Mouse (Mus musculus): ENCODE measurements around the gene Pip4k2c.

The Pip4k2c gene

DNA sequence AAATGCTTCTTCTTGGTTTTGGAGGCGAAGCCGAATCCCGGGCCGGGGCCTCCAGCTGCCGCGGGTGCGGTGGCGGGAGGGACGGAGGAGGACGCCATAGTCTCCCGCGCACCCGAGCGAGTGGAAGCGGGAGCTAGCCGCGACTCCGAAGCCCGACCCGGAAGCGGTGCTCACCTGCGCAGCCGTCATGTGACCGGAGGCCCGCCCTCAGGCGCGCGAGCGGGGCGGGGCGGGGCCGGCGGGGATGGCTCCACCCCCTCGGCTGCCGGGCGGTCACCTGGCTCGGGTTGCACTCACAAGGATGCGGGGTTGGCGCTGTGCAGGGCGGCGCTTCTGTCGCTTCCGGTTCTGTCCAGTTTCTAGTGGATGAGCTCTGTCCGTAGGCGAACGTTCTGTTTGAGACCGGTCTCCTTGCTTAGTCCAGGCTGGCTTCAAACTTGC lies at the start of gene Pip4k2c:
Gene Pip4k2c, minus strand, starts transcription at position 172 of the 441 bp plus-strand sequence.
- DNase-seq = peak; percentile 76

DNA sequence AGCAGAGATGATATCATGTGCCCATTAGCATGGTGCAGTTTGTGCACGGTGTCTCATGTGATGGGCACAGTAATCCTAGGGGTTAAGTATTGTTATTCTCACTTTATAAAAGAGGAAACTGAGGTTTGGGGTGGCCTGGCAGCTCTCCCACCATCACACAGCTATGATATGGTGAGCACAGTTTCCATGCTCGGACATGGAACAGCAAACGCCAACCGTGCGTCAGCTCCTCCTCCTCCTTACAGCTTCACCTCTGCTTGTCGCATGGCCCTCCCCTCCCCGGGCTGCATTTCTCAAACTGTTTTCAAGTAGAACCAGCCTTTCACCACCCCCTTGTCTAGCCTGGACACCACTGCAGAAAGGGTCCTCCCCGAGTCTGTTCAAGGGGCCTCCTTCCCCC lies 47.1 kb upstream of the Pip4k2c start:
- DNase-seq = no peak

DNA sequence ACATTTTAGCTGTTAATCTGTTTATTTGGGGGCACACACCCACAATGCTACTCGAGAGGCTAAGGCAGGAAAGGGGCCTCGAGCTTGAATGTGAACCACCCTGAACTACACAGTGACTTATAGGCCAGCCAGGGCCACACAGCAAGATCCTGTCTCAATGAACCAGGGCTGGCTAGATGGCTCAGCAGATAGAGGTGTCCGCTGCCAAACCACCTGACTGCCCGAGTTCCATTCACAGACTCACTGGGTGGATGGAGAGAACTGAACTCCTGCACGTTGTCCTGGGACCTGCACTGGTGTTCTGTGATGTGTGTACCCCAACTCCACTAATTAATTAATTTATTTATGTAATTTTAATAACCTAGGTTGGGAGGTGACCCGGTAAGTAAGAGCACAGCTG lies 46.4 kb upstream of the Pip4k2c start:
- DNase-seq = no peak

DNA sequence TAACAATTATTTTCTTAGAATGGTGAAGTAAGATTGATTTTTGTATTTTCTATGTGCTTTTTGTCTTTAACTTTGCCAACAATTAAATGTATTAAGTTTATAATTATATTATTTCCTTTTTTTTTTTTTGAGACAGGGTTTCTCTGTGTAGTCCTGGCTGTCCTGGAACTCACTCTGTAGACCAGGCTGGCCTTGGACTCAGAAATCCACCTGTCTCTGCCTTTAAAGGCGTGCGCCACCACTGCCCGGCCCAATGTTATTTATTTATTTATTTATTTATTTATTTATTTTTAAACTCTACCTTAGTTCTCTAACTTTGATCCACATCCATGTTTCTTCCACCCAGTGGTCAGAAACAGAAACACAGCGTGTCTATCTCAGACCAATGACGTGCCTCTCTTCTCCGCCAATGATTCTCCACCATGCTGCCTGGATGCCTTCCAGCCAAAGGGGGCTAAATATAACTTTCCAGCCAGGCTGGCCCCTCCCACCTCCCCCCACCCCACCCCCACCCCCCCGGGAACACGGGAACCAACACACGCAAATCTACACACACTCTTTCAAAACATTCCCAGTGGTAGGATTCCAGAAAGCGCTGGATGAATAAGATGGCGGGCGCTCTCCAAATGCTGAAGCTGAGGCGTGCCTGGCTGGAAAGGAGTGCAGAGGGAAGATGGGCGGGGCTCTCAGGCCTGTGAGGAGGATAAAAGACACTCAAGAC lies 44.4 kb upstream of the Pip4k2c start:
- peak; percentile 46 for DNase-seq

DNA sequence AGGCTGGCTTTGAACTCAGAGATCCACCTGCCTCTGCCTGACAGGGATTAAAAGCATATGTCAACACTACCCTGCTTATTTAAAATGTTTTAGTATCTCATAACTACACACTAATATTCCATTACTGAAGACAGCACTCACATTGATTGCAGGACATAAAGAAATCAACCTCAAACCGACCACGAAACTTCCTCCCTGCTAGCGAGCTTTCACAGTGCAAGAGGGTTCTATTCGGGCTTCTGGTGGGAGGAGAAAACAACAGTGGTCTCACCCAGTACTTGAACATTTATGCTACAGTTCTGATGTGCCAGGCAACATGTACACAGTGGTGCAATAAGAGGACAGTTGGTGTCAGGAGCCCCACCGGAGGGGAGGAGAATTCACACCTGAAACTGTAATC lies 39.4 kb upstream of the Pip4k2c start:
- no peak for DNase-seq

DNA sequence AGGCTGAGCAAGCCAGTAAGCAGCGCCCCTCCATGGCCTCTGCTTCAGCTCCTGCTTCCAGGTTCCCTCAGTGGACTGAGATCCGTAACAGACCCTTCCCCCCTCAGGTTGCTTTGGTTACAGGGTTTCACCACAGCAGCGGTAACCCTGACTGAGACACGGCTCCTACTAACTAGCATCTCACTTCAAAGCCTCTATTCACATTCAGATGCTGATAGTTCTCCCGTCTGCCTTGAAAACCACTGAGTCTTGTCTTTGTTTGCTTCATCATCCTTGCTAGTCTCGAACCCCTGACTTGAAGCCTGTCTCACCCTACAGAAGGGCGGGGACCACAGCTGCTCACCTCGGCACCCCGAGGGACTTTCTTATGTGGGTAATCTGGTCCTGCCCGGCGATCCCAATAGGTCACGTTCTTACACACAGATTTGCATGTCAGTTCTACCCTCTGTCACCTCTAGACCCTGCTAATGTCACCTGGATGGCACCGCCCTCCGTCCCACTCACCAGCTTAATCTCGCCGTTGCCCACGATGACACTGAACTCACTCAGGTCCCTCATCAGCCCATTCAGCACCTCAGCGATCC lies 26.9 kb upstream of the Pip4k2c start:
- no peak for DNase-seq

DNA sequence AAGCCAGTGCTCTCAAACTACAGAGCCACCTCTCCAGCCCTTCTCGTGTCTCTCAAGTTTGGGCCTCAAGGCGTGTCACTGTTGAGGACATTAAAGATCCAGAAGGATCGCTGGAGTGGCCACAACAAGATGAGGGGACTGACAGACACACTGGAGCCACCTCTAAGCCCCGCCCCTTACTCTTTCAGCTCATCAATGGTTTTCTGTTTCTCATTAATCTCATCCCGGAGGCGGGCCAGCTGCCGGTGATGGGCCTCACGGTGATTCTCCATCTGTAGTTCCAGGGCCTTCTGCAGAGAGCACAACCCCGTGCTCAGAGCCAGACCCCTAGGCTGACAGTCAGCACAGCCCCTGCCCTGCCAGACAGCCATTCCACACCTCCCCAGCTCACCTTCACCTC lies 25.2 kb upstream of the Pip4k2c start:
- DNase-seq = no peak

DNA sequence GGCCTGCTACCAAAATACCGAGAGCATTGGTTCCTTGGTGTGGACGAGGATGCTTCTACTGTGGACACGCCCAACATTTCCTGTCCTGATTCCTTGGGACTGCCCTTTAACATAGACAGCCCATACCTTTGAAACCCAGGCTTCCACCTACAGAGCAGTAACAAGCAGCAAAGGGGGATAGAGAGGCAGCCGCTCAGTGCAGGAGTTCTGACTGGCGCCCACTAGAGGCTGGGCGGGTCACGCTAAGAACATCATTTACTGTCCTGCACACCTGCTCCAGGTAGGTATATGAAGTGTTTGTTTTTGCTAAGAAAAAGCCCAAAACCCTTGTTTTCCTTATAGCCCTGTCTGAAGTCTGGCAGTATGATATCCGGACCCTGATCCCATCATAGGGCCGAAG lies 21.8 kb upstream of the Pip4k2c start:
- no peak for DNase-seq

DNA sequence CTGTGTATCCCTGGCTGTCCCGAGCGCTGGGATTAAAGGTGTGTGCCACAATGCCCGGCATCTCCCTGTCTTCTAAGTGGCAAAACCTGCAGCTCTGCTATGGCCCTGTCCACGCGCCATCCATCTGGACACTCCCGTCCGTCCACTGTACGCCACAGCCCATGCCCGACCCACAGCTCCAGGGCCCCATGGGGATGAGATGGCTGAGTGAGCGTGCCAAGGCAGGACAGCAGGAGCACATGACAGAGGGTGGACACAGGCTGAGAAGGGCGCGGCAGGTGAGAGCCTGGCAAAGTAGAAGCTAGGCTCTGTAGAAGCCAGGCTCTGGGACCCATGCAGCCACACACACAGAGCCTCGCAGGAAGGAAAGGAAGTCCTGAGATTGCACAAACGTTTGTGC lies 20.4 kb upstream of the Pip4k2c start:
- DNase-seq = no peak

DNA sequence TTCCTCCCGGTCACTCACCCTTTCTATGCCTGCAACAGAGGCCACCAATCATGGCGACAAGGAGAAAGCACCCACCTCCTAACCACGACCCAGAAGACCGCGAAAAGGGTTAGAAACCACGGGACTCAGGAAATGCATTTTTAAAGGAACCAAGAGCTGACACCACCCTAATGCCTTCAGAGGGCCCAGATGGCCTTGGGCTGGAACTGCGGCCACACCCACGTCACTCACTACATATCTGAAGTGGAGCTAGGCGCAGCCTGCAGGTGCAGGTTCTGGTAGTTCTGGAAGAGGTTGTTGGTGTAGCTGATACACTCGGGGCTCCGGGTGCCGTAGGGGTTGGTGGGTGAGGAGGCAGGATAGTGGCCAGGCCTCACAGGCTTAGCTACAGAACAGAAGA lies 19.3 kb upstream of the Pip4k2c start:
- DNase-seq = no peak

DNA sequence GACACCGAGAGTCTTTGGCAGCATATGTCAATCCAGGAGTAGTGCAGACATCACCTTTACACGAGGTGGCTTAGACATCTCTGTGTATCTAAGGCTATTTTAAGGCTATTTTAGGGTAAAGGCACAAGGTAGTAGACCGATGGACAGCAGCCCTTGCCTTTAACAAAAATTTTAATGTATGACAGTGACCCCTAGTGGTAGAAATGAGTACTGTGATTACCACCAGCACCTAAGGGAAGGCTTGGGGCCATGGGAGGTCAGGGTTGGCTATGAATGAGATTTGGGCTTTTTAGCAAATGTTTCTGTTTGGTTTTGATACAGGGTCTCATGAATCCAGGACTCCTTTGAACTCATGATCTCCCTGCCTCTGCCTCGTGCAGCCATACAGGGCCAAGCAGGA lies 17.5 kb upstream of the Pip4k2c start:
- DNase-seq = no peak

DNA sequence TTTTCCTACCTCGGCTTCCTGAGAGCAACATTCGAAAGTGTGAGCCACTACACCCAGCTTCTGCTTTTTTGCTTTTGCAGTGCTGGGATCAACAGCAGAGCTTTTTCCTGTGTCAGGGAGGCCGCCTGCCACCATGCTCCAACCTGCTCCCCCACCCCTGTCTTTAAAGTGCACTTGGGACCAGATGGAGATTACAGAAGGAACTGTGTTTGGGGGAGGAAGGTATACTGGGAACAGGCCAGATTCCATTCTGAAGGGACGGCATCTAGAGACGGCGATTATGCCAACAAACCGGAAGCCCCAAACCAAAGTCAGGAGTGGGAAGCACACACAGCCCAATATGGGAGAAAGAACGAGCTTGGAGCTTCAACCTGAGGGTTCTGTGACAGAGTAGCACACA lies 15.8 kb upstream of the Pip4k2c start:
- DNase-seq = no peak

DNA sequence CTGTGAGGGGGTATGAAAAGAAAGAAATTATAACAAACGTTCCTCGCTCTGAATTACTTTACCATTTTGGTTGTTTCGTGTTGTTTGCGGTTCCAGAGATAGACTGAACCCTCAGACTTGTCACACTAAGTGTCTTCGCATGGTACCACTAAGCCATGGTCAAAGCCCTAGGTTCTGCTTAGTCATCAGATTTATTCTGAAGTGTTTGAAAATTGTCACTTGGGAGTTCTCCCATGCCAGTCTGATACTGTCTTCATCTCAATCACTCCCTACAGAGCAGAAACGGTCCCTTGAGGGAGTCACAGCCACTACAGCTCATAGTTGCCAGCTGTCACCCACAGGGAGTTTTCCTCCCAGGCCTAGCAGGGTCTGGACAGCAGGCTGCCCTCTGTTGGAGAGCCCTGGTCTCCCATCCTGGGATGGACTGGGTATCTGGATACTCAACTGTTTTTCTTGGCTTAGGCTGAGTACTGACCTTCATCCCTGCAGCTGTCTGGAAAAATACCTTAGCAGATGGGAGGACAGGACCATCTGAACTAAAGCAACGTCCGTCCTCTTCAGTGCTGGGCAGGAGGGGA lies 15.0 kb upstream of the Pip4k2c start:
- DNase-seq = no peak

DNA sequence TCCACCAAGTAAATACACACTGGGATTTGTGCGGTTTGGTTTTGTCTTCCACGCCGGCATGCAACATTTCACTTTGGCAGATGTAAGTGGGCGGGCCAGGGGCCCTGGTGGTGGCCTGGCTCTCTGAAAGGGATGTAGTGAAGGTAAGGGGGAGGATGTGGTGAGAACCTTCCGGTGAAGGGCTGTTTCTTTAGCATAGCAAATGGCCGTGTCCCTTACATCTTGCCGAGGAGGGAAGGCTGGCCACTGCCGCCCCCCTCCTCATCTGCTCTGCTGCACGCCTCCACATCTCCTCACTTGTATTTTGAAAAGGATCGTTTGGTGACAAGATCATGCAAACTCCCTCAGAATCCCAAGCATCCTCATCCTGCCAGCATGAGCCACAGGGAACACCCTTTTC lies 14.3 kb upstream of the Pip4k2c start:
- no peak for DNase-seq

DNA sequence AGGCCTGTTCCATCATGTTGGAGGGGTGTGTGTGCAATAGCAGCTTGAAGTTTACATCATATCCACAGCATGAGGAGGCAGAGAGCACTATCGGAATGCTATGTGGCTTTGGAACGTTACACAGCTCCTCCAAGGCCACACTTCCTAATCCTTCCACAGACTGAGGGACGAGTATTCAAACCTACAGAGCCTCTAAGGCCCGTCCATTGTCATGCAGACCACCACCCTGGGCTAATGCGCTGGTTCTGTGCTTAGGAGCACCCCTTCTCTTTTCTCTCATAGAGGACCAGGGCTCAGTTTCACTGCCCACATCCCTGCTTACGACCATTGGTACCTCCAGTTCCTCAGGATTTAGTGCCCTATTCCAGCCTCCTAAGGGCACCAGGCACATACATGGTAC lies 13.8 kb upstream of the Pip4k2c start:
- DNase-seq = no peak

DNA sequence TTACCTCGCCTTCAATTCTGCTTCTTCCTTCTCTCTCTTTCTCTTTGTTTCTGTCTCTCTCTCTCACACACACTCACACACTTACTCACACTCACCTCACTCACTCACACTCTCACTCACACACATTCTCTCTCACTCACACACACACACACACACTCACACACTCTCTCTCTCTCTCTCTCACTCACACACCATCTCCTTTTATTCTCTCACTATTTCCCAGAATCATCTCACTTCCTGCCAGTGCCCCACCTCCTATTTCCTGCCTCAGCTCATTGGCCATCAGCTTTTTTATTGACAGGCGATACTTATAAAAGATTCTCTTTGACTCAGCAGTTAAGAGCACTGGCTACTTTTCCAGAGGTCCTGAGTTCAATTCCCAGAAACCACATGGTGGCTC lies 7.0 kb upstream of the Pip4k2c start:
- no peak for DNase-seq

DNA sequence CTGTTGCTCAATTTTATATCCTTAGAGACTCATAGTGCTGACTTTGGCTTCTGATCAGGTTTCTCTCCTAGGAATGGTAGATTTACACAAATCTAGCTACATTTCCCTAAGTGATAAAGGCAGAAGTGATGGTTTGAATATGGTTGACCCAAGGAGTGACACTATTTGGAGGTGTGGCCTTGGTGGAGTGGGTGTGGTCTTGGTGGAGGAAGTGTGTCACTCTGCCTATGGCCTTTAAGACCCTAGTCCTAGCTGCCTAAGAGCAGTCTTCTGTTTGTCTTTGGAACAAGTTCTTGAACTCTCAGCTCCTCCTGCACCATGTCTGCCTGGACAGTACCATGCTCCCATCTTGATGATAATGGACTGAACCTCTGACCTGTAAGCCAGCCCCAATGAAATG lies 5.8 kb upstream of the Pip4k2c start:
- no peak for DNase-seq

DNA sequence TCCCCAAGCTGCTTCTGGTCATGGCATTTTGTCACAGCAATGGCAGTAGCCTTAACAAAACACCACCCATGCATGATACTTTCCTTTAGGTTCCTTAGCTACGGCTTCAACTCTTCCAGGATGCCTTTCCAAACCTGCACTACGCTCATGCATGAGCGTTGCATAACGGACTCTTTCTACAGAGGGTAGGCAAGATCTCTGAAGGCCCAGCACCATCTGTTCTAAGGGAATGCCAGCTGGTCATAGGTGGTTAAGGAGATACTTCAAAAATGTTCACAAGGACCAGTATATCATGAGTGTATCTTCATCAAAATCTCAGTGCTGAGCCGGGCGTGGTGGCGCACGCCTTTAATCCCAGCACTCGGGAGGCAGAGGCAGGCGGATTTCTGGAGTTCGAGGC lies 5.1 kb upstream of the Pip4k2c start:
- no peak for DNase-seq

DNA sequence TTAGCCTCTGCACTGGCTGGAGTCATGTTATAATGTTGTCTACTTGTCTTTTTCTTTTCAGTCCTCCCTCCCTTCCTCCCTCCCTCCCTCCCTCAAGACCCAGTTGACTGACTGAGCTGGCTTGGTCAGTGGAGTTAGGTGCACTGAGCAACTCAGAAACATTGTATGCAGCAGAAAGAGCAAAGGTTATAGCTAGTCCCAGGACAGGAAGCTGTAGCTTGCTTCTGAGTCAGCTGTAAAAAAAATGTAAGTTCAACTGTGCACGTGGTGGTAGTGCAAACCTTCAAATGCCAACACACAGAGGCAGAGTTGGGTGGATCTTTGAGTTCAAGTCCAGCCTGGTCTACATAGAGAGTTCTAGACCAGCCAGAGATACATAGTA lies 3.0 kb upstream of the Pip4k2c start:
- DNase-seq = no peak

DNA sequence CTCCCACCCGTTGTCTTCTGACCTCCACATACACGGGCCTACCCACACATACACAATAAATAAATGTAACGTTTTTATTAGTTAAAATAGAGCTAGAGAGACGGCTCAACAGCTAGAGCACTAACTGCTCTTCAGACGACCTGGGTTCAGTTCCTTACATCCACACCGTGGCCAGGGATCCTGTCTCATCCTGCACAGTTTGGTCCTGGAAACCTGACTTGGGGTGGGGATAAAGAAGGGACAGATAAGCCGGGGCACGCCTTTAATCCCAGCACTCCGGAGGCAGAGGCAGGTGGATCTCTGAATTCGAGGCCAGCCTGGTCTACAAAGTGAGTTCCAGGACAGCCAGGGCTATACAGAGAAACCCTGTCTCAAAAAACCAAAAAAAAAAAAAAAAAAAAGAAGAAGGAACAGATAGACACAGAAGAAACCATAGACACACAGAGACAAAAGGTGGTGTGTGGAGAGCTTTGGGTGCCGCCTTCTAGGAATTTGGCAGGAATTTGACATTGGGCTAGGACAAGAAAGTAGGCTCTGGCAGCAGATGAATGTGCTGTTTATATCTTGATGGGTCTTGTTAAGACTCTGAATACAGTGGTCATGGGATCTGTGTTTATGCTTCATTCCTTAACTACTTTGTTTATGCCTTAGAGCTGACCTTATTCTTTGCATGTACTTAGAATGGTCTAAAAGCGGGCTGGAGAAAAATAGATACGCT lies 2.5 kb upstream of the Pip4k2c start:
- no peak for DNase-seq

DNA sequence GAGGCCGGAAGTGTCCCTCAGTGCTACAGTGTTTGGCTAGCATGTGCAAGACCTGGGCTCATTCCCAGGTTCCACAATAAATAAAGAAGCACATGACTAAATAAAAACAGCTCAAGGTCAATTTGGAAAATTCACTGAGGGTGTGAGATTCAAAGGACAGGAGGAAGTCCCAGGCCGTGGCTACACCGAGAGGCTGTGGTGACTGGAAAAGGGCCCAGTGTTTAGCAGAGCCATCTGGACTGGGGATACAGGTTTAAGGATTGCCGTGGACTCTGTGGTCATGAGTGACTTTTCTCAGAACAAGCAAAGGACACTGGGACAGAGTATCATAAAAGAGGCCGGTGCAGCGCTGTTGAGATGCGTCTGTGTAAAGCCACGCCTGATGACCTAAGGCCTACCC lies 1.9 kb upstream of the Pip4k2c start:
- no peak for DNase-seq

DNA sequence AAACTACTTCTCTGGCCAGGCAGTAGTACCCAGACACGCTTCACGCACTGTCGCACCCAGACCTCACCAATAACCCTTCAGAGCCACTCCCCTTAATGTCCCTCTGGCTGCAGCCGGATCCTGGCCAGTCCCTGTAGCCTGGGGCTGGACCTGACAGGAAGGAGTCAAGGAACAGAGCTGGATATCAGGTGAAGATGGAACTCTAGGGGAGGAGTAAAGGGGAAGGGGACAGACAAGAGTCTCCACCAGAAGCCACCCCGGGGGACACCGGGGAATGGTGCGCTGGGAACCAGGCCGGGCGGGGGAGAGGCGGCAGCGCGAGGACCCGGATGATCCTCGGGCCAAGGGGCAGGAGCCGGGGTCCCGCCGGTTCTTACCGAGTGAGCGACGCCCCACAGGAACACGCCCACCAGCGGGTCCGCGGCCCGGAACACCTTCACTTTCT lies 402 bp downstream of the Pip4k2c start:
- DNase-seq = peak; percentile 33

DNA sequence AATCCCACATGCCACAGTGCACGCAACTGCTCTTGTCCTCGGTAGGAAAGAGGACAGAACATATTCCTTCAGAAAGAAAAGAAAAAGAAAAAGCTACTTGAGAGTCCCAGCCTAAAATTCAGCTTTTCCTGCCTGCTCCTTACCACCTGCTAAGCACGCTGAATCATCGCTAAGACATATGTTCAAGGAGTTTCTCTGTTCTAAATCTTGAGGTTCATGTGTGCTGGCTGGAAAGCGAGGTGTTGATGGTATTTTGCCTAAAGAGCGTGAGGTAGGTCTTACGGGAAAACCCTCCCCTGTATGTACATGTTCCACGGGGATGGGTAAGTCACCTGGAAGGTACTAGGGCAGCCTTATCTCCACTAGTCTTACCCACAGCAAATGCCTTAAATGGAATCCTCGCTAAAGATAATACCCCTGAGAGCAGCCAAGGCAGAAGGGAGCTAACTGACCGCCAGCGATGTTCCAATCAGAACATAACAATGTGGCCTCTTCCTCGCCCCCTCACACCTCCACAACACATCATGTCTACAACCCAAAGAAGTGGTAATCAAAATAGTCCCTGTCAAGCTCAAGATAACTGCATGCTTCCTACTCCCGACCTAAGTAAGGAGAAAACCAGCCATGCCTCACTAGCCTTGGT lies 1.3 kb downstream of the Pip4k2c start:
- DNase-seq = no peak

DNA sequence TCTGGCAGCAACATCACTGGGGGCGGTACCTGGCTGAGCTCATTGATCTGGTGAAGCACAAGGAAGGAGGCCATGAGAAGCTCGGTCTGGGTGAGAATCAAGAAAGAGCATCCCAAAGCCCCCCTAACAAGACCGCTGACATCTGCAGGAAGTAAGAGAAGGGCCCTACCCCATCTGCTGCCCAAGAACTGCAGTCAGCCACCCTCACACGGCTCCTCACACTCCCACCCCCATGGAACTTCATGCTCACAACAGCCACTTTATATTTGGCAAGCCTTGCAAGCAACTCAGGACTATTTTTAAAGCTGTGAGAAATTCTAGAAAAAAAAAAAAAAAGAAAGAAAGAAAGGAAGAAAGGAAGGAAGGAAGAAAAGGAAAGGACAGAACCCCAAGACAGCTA lies 2.5 kb downstream of the Pip4k2c start:
- no peak for DNase-seq
